Mouse (Mus musculus) cerebral cortex, adult 2 months (tissue): ENCODE results near the gene Fam114a1.

Experiments
- WGBS: fragments of 180-500 bp; shearing (Covaris S2); methylation state at CpG from one replicate; pipeline ENCODE4 v1.1.7; 2018; 5-methylcytosine and 5-hydroxymethylcytosine counted together

Gene Fam114a1

DNA sequence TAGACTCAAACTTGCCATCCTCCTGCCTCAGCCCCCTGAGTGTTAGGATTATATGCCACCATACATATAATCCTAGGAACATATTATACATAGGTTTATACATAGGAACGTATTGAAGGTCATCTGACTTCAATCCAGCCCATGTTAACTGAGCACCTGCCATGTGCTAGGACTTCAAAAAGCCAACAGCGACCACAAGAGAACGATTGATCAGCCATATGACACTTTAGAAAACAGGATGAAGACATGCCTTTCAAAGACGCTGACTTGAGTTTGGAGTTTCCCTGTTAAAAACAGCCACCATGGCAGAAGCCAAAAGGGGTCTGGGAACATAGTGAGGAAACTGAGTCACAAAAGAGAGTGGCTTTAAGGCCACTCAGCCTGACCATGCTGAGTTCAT lies 35.4 kb downstream of the Fam114a1 start:
- 90% methylated on average over 4 of the region's 4 CpGs for WGBS

DNA sequence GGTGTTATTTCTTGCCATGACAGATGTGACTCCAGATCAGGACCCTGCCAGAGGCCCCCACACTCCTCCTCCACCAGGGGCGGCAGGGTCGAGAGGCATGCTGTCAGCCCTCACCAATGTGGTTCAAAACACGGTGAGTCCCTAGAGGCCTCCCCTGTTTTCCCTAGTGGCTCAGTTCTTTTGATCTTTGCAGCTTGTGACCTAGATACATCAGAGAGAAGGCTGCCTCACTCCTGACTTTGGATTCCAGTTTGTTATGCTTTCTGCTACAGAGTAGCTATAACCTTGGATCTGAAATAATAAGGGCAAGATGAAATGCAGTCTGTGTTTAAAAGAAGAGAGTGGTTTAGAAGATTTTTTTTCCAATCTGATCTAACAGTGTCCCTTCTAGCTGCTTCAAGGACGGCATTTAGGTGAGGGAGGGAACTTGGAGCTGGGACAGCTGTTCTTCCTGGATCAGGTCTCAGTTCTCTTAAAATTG lies 36.2 kb downstream of the Fam114a1 start:
- 26% methylated on average over 4 of the region's 4 CpGs for WGBS

DNA sequence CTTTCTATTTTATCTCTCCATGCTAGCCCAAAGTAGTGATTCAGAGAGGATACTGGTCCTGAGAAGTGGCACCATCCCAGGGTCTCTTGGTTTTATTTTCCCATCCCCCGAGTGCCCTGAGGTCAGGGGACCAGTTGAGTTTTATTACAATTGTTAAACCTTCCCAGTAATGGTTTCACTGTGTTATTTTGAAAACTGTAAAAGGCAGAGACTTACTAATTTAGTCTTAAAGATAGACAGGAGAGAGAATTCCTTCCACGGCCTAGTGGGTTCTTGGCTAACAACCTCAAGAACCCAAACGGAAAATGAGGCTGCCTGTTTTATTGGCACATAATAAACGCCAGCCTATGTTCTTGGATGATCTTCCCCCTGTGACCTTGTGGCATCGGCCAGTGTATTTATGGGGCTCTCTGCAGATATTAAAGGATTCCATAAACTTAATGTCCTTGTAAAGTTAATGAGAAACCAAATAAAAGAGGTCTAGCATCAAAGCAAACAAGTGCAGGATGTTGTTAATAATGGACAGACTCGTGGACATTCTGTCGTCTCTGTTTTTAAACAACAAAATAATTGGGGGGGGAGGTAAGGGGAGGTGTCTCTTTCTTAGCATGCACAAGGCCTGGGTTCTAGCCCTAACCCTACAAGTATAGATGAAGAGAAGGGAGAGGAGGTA lies 42.2 kb downstream of the Fam114a1 start:
- WGBS = 80% methylated on average over 7 of the region's 7 CpGs

DNA sequence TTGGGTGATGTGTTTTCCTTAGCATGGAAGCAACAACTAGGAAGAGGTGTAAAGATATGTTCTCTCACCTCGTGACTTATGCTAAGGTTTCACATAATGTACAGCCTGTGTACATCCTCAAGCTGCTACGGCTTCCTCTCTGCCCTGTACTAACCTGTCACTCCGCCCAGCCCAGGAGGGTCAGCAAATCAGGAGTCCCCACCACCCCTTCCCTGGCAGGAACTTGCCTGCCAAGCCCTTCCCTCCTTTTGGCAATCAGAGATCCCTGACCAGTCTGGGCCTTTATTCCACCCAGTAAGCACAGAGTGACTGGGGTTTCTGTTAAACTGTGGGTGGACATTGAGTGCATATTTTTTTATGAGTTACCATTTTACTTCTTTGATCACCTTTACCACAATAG lies 45.6 kb downstream of the Fam114a1 start:
- WGBS = 92% methylated on average over 3 of the region's 3 CpGs

DNA sequence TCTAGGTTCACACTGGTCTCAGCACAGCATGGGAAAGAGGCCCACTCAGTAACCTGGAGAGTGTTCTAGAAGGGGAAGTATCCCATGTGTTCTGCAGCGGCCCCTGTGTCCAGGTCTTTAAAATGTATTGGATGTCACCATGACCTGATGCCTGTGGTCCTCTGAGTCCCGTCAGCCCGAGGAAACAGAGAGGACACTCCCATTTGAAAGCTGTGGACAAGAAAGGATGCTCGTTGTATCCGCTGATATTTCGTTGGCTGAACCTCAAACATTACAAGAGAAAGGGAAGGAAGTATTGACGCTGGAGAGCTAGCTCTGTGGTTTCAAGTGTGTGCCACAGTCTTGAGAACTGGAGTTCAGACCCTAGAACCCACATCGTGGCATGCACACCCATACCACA lies 49.2 kb downstream of the Fam114a1 start:
- WGBS = 63% methylated on average over 8 of the region's 8 CpGs

DNA sequence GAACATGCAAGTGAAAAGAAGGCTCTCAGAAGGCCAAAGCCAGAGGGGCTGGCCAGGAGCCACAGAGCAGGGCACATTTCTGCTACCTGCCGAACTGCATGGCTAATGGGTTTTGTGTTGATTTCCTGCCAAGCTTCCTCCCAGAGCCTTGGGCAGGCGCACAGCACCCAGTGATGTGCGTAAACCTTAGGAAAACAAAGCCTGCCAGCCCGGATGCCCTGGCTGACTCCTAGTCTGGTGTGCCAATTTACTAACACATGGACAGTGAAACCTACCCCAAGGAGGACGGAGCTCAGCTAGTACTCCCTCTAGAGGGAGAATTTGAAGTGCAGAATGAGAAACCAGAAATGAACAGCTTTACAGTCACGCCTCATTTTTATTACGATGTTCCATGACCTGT lies 50.0 kb downstream of the Fam114a1 start:
- 46% methylated on average over 7 of the region's 7 CpGs for WGBS

DNA sequence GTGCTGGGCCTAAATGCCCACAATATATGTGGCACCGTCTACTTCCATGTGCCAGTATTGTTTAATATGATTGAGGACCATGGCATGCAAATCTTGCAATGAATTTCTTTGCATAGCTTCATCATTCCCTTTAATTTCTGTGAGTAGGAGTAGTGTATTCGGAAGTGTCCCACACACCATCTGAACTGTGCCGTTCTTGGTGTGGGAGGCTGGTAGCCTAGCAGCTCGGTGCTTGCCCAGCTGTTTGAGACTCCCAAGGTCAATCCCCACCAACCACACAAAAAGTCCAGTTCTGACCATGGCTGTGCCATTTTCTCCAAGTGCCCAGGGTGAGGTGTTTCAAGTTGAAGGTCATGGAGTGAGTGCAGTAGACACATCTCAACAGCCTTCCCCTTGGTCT lies 52.1 kb downstream of the Fam114a1 start:
- 62% methylated on average over 4 of the region's 4 CpGs for WGBS

DNA sequence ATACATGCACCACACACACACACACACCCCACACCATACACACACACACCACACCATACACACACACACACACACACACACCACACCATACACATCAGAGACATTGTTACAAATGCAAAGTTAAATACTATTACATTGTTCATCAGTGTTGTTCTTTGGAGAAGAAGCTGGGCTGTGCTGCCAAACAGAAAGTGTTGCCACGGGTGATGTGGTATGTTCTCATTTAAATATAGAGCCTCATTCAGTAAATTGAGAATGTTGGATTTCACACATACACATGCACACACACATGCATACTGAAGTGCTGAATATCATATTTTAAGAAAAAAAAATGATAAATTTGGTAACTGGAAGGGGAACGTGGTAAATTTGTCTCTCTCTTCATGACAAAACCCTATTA lies 54.8 kb downstream of the Fam114a1 start:
- 50% methylated on average over 2 of the region's 2 CpGs for WGBS

DNA sequence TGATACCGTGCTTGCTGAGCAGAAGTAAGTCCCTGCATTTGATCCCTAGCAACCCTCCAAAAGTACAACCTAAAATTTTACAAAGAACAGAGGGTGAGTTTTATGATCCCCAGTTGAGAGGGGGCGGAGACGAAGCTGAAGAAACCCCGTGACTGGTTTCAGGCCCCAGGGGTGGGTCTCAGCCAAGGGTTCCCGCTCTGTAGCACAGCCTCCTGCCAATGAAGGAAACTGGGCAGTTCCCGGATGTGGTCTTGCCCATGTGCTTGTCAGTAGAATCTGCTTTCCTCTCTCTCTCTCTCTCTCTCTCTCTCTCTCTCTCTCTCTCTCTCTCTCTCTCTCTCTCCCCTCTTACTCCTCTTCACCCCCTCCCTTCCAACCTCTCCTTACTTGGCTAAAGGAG lies 56.0 kb downstream of the Fam114a1 start:
- 48% methylated on average over 6 of the region's 6 CpGs for WGBS

DNA sequence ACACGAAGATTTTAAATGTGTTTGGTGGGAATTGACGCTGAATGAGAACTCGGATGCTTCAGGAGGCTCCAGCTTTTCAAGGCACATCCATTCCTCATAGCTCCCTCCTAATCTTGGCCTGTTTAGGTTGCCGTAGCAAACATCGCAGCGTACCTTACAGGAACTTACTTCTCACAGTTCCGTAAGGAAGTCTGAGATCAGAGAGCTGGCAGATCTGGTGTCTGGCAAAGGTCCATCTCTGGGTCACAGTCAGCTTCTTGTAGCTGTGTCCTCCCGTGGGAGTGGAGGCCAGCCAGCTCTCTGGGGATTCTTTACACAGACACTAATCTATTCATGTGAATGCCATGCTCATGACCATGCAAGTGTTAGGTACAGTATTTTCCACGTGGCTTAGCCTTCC lies 56.9 kb downstream of the Fam114a1 start:
- 32% methylated on average over 9 of the region's 9 CpGs for WGBS

DNA sequence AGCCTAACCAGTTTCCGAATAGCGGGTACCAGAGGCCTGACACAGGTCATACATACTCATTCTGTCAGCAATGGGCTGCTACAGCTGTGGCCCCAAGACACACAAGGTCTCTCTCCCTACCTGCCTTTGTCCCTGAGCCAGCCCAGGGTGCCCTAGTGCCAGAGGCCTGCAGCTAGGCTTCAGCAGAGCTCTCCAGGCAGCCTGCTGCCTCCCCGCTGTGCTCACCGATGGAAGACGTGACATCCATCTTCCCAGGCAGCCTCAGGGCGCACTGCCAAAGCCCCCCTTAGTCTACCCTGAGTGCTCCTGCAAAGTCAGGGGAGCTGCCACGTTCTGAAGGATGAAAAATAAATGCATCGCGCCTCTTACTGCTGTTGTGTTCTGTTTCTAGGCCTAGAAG lies 58.1 kb downstream of the Fam114a1 start:
- 81% methylated on average over 9 of the region's 9 CpGs for WGBS

DNA sequence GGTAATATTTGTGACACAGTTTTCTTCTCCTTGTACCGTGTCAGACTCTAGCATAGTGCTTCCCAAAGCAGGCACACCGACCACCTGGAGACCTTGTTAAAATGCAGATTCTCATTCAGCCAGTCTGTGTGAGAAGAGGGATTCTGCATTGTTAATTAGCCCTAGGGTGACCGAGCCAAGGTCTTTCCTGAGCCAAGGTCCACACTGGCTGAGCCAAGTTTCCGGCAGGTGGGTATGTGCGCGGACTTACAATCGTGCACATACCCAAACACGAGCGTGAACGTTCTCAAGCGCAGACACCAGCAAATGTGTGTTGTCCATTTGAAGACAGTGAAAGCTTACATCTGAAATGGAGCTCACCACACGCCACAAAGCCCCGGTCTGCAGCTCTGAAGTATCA lies 66.7 kb downstream of the Fam114a1 start:
- 48% methylated on average over 13 of the region's 13 CpGs for WGBS

DNA sequence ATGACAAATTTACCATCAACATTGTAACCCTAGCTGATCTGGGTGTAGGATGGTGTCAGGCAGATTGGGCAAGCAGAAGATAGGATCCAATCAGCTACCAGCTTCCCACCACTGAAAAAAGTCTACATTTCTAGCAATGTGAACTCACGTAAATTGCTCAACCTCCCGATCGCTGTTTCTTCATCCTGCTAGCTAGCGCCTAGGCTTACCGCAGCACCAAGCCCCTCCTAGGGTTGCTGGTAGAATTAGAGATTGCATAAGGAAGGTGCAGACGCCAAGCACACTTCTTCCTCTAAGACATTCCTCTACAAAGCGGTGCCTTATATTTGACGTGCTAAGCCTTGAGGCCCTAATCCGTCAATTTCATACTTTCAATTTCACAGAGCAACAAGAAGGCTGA lies 68.4 kb downstream of the Fam114a1 start:
- 75% methylated on average over 9 of the region's 9 CpGs for WGBS

DNA sequence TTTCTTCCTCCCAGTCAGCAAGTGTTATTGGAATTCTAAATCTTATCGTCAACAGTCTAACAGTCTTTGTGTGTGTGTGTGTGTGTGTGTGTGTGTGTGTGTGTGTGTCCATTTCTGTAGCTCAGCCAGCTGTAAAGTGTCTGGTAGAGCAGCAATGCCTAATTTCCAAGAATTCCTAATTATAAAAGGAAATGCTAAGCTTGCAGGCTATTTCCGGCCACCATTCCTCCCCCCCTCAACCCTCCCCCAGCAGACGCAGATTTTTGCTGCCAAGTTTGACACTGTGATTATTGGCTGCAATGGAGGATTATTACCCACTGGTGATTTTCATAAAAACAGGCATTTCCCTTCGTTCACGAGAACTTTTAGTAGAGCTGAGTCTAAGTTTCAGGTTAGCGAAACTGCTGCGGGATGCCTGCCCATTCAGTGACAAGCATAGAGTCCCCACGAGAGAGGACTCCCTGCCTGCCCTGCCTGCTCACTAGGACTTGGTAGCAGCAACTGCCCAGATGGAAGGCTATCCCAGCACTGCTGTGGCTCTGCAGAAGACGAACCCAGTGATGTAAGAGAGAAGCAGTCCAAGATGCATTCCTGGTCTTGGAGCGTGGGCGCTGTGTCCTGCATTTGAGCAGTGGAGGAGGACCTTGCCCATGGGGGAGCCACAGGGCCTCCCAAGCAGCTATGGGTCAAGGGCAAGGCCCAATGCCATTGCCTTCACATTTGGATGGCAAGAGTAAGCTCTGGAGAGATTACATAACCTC lies 69.1 kb downstream of the Fam114a1 start:
- WGBS = 56% methylated on average over 11 of the region's 11 CpGs

DNA sequence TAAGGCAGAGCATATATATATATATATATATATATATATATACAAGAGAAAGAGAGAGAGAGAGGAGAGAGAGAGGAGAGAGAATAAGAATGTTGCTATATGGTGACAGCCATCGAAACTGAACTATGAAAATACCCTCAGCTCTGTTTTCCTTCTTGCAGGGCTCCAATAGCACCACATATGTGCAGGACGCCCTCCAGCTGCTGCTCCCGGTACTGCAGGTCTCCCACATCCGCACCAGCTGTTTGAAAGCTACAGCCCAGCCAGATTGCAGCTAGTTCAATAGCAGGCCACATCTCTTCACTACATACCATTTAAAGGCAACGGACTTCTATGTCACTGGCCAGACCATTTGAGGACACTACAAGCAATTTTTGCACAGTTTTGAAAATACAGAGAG lies 70.6 kb downstream of the Fam114a1 start:
- 85% methylated on average over 5 of the region's 5 CpGs for WGBS

DNA sequence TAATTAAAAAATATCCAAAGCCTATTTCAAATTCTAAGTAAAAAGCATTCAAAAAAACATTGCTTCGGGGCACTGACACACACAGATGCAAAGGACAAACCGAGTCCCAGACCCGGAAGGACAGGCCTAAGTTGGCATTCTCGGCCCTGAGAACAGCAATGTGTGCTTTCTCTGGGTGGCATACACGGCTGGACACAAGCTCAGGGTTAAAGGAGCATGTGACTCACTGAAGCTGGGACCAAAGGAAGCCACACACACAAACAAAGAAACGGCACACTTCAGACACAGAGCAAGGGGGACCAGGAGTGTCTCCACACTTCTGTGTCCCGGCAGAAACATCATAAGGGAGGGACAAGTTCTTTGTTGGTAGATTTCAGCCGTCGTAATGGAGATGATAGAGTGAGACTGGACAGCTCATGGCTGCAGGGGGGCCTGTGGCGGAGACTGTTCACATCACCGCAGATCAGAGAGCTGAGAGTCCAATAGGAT lies 73.6 kb downstream of the Fam114a1 start:
- 77% methylated on average over 11 of the region's 11 CpGs for WGBS

DNA sequence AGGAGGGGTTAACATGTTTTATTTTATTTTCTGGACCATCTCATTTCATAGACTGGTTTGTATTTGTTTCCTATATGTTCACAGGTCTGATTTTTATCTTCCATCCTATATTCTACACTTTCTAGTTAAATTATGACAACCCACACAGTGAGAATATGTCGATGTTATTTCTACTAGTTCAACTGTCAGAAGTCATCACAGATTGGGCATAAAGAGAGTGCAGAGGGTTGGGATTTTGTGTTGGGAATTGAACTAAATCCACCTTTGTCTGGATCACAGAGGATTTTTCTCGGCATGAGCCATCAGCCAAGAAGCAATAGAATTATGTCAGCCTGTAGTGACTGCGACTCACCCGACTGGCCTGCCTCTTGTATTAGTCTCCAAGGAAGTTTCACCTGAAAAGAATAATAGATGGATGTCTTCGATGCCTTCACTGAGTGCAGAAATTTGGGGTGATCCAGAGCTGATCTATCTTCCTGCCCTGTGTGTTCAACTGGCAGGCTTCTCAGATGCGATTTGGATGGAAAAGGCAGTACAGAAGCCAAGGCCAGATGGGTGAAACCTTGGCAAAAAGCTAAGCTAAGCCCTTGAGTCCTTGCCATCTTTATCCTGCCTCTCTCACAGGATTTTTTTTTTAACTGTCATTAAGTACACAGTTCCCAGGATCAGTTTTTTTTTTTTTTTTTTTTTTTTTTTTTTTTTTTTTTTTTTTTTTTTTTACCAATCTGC lies 75.9 kb downstream of the Fam114a1 start:
- WGBS = 68% methylated on average over 6 of the region's 6 CpGs

DNA sequence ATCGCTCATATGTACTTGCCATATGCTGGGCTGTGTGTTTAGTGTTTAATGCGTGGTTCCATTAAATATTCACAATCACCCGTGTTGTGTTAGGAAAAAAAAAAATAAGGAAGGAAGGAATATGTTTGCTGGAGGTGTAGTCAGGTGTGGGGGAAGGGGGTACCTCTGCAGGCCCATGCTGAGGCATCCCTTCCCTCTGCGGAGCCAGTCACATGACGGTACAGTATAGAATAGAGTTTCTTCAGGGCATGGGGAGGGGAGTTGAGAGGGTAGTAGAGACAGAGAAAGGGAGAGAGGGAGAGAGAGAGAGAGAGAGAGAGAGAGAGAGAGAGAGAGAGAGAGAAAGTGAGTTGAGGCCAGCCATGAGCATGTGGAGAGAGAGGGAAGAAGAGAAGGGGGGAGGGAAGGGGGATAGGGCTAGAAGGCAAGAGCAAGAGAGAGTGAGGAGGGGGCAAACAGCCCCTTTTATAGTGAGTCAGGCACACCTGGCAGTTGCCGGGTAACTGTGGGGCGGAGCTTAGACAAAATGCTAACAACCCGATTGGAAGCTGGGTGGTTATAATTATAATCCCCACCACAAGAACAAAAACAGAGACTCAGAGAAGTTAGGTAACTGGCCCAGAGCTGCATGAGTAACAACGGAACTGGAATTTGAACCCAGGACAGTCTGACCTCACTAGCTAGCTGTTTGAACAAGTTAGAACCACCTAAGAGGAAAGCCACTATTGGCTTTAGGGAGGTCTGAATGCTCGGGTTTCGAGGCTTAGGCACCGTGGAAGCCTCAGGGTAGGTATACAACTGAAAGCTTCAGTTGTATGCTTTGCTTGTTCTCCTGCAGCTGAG lies 76.8 kb downstream of the Fam114a1 start:
- WGBS = 48% methylated on average over 12 of the region's 12 CpGs

DNA sequence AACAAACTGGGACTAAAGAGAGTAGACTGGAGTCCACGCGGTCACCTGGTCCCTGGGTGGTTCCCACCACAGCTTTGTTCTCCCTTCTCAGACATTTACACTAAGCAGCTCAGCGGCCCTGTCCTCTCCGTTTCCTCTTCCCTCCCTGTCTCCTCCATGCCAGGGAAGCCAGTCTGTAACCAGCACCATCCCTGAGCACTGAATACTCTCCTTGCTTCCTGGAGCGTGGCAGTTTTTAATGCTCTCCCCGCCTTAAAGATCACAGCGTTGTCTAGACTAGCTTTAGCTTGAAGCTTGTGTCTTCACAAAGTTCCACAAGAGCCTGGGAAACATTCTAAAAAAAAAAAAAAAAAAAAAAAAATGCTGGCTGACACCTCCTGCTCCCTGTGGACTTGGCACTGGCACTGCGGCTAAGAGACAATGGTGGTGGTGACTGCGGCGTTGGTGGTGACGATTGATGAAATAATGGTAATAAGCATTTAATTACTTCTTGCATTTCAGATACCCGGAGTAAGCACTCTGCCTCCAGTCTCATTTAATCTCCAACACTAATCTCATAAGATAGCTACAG lies 77.5 kb downstream of the Fam114a1 start:
- 51% methylated on average over 12 of the region's 12 CpGs for WGBS

DNA sequence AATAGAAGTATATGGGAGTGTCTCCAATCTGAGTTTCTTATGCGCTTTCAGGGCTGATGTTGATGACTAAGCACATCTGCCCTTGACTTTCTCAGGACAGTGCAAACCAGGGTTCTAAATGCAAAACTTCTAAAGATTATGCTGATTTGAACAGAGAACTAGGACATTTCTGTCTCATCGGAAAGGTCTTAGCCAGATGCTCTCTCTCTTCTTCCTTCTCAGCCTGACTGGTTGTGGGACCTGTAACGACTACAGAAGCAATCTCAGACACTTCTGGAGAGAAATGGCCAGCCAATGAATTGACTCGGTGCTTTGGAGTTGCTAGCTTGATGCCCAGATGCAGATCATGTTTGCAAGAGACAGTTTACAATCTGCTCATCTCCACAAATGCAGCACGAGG lies 80.0 kb downstream of the Fam114a1 start:
- 75% methylated on average over 5 of the region's 5 CpGs for WGBS

DNA sequence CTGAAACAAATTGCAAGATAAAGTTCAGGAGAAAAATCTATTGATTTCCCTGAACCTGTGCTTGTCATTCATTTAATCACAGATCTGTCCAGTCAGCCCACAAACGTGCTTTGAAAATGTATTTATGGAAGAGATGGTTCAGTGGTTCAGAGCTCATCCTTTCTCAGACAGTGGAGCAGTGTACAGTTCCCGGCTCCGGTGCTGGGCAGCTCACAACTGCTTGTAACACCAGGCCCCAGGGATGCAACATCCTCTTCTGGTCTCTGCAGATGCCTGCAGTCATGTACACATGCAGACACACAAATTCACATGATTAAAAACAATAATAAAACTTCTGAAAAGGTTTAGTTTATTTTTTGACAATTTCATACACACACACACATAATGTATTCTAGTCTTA lies 81.6 kb downstream of the Fam114a1 start:
- WGBS = 75% methylated on average over 3 of the region's 3 CpGs
